Mouse (Mus musculus) kidney, adult 18-20 months (tissue): ENCODE measurements at regions not wholly inside any gene's neighbourhood (a gene's known extent, or its start where the extent isn't known, plus 50 kb on each side); places are given as distances from the start of the nearest gene placed in this dataset.

ENCODE experiments used
- DNase-seq: peaks from one replicate; pipeline ENCODE4 v3.0.0; 2021

DNA sequence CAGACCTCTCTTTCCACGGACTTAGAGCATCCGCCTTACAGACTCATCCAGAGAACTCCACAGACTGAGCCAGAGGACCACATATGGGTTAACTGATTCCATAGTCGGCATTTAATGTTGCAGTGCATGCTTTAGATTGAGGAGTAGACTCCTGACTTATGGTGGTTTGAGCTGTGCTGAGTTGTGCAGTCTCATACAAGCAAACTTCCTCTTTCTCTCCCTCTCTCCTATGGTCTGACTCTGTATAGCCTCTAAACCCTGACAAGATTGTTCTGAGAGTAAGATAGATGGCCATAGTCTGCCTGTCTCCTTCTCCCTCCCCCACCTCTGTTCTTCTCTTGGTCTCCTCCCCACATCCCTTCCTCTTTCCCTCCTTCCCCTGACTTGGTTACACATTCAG is 616.0 kb downstream of the Ryr2 start:
- no peak for DNase-seq

DNA sequence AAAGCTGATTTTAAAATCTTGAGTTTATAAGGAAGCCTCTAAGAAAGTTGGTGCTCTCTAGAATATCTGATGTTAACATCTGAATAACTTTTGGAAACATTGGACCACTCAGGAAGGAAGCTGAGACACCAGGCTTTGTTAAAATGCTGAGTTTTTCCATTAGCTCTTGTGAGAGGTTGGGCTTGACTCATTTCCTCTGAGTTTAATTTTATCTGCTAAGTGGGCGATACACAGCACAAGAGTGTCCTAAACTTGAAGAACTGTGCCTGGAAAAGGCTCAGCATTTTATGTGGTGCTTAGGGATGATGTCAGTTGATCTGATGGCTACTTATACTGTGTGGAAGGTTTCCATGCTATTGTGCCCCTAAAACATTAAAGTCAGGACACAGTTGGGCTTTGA is 623.6 kb downstream of the Ryr2 start:
- DNase-seq: no peak

DNA sequence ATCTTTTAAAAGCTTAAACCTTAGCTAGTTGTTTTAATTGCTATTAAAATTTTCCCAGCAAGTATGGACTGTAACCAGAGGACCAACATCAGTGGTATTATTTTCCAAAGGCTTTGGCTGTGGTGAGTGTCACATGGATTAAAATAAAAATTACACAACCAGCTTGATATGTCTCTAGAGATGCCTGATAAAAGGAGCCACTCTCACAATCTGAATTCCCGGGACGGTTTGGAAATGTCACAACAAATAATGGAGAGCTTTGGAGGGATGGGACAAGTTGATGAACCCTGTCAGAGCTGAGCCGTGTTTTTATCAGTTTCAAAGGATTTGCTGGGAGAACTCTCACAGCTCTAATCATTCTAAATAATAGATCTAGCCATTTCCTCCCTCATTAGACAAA is 624.0 kb downstream of the Ryr2 start:
- DNase-seq: no peak

DNA sequence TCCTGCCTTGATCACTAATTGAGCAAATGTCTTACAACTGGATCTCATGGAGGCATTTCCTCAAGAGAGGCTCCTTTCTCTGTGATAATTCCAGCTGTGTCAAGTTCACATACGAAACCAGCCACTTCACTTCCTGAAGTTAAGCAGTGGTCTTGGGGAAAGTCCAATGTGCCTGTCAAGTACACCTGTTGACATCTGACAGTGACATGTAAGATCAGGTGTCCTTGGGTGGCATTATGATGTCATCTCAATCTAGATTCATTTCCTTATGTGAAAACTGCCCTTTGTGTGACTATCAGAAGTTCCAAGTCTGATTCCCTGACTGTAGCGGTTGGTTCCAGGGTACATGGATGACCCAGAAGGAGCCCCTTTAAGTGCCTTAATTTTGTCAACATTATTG is 646.5 kb downstream of the Ryr2 start:
- no peak for DNase-seq

DNA sequence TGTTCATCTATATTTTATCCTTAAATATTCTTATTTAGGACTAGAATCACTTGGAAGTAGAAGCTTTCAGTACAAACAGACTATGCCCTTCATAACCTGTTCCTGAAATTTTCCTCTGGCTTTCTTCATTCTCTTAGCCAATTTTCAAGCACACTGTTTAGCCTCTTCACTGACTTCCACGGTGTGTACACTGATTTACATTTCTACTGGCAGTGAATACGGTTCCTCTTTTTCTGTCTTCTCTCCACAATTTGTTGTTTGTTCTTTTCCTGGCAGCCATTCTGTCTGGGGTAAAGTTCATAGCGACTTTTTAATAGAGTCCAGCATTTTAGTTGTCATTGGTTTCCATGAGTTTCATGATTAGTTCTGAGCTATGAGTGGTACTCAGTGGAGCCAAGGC is 651.6 kb downstream of the Ryr2 start:
- DNase-seq: no peak

DNA sequence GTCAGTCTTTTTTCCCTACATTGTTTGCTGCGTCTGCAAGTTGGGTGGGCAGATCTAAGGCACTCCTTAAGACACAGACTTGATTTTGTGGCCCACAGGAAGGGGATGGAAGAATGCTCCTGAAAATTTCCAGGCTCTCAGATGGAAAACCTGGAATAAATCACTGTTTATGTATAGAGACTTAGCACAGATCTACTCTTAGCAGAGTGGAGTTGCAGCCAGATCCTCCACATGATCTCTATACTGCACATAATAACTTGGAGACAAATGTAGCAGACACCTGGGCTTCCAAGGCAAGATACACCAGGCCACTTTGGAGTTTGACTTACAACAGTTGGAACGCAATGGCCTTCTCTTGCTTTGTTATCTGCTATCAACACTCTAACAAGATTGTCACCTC is 654.3 kb downstream of the Ryr2 start:
- no peak for DNase-seq

DNA sequence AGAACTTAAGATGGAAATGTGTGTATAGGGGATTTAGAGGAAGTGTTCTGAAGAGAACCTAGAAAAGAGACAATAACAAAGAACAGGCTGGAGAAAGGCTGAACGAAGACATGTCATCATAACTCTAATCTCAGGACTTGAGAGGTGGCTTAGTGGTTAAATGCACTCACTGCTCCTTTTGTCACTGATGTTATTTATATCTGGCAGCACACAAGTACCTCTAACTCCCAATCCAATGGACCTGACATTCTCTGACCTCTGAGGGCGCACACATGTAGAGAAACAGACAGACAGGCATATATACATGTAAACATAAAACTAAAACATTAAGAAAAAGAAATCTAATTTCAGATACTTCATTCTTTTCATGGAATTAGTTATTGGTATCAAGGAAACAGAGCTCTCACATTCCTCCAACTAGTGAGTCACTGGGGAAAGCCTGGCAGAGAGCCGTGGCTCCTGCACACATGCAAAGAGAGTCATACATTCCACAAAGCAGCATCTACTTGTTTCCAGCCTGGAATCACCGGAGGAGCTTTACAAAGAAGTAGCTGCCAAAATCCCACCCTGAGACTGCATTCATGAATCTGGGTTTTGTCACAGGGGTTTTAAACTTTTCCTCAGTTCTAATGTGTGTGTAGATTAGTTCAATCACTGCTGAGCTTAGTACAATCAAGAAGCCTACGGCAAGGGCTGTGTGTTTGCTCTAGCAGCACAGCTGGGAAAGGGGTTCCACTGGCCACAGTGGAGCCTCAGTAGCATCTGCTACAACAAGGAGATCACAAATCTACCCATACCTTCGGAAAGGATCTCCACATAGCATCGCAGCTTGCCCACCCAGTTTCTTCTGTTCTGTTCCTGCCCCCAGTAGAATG is 674.0 kb downstream of the Ryr2 start:
- DNase-seq: no peak

DNA sequence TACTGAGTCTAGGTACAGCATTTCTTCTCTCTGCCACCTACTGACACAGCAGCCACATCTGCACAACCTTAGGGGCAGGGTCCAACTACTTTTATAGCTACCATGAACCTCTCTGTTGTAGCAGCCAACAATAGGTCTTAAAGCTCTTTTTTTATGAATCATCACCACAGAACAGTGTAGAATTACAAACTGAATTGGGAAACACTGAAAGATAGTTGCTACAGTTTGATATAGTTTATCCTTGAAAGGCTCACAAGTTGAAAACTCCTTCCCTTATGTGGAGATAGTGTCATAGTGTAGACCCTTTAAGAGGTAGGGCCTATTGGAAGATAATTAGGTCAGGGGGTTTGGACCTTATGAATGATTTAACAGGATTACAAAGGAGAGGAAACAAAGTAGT is 679.9 kb downstream of the Ryr2 start:
- no peak for DNase-seq

DNA sequence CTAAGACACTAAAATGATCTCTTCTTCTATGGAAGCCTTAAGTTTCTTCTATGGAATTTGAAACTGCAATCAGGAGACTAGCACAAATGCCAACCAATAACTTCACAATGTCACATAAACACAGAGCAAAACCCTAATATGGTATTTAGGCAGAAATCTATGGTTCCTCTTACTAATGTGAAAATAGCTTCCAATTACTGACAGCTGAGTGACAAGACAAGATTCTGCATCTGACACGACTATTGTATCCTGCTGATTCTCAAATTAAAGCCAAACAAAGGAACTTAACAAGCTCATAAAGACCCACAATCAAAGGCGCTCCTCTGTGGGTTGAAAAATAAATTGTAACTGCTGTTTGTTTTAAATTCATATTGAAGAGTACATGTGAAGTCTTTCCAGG is 714.7 kb downstream of the Ryr2 start:
- no peak for DNase-seq

DNA sequence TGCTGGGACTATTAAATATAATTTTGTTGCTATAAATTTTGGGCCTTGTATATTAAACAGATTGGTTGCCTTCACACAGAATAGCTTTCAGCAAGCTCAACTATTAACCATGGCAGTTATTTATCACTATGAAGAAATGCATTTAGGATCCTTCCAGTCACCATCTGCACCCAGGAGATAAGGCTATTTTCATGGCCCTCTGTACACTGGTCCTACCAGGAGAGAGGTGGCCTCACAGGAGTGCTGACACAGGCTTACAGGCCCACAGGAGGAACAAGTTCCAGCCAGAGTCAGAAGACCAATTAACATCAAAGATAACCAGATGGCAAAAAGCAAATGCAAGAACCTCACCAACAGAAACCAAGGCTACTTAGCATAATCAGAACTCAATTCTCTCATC is 731.3 kb downstream of the Ryr2 start:
- no peak for DNase-seq

DNA sequence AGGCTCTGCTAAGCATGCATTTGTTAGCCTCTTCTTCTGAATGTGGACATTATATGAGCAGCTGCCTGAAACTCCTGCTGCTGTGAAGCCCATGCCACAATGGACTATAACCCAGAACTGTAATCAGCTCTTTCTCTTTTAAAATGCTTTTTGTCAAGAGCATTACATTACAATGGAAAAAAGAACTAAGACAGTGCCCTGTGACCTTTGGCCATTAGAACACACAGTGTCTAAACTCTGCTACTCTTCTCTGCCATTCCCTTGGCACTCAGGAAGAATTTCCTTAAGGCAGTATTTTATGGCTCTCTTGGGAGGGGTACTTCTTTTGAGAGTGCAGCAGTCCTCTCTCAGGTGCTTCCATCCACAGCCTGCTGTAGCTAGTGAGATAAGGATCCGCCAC is 737.3 kb downstream of the Ryr2 start:
- DNase-seq: no peak

DNA sequence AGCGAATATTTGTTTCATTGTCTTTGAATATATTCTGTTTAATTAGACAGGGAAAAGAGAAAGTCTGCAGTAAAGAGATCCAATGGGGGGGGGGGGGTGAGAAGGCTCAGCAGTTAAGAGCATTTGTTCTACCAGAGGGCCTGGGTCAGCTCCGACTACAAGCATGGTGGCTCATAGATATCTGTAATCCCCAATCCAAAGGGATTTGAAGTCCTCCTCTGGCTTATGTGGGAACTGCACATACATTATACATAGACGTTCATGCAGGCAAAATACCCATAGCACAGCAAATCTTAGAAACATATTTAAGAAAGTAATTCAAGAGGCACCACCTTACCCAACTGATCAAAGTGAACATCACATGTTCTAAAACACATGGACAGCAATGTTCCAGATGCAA is 743.9 kb downstream of the Ryr2 start:
- no peak for DNase-seq

DNA sequence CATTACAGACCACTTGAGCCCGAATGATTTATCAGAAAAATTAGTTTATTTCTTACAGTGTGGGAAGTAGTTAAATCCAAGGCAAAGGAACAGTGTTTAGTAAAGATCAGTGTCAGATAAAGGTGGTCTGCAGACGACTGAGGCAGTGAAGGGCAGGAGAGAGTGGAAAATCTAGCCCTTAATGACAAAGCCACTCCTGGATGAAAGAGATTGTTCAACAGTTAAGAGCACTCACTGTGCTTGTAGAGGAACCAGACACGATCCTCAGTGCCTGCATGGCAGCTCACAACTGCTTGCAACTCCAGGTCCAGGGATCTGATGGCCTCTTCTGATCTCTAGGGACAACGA is 758.3 kb downstream of the Ryr2 start:
- no peak for DNase-seq

DNA sequence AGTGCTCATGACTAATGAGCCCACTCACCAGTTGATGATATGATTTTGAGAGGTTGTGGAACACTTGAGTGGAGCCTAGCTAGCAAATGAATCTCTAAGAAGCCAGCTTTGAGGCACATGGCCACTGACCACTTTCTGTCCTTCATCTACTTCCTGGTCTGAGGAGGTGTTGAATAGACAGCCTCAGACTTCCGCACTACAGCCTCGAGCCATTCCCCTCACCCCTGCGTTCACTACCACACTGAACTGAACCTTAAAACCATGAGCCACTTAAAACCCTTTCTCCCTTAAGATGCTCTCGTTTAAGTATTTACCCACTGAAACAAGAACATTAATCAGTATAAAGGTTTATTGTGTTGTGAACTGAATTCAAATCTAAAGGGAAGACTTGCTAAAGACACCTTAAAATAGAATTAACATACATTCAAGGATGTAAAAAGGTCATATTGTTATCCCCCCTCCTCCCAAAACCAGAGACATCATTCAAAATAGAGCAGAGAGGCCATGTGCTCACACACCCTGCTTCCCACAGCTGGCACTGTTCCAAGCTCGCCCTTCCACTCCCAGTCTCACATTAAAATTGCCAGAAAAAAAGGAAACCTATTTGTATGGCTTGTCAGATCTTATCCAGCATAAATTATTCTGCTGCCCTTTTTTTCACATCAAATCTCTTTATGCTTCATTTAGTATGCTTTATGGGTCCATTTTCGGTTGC is 758.8 kb downstream of the Ryr2 start:
- DNase-seq: no peak

DNA sequence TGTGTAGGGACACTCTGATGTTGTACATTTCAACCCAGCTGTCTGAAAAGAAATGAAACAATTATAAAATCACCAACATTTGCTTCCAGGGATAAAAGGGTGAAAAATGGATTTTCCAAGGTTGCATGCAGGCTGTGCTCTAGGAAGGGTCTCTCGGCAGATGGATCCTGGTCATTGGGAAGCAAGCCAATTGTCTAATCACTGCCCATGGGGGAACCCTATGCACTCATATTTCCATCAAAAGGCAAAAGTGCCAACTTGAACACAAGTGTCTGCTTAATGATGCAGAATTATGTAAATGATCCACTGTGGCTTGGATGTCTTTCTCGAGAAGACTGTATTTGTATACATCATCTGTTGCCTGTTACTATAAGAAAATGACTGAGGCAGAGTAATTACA is 762.2 kb downstream of the Ryr2 start:
- DNase-seq: no peak

DNA sequence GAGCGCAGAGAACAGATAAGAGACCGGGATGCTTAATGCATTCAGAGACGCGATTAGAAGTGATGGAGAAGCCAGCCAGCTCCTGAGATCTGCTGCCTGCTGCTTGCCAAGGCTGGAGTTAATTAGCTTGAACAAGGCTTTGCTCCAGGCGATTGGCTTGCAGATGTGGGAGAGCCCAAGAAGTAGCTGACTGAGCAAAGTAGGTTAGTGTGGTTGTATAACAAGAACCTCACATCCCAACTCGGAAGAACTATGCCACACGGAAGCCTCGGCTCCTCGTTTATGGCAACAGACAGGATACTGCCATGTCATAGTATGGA is 768.5 kb downstream of the Ryr2 start:
- DNase-seq: no peak

DNA sequence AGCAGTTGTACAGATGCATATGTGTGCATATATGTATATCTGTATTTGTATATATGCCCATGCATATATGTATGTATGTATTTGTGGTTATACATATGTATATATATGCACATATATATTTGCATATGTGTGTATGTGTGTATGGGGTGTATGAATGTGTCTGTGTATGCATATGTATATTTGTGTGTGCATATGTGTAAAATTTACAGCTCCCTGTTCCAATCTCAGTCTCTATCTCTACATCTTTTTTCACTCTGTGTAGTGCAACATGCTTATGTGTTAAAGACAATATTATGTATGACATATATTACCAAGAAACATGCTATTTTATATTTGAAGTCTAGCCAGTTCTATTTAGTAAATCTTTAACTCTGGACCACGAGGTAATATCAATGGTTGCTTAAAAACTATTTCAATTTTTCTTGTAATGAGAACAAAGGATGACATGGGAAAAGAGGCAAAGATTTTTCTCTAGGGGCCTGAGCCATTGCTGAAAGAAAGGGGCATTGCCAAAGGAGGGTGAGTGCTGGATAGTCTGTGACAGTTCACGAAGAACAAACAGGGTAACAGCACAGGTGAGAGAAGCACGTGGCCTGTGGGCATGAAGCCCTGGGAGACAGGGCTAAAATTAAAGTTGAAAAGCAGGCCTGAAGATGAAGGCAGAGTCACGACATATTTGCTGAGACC is 769.0 kb downstream of the Ryr2 start:
- no peak for DNase-seq

DNA sequence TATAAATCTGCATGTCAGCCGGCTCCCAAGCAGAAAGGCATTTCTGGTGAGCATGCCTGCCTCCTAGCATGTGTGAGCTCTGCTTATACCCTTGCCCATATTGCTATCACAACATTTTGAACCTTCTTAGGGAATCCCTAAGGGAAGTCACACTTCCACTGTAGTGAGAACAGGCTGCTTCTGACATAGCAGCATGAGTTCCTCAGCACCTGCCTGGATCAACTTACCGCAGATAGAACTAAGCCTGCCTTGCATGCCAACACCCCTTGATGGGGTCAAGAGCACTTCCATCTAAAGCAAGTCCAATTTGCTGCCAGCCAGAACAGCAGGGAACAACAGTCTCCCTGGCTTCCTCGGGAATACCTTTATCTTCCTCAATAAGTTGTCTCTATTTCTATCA is 769.8 kb downstream of the Ryr2 start:
- no peak for DNase-seq

DNA sequence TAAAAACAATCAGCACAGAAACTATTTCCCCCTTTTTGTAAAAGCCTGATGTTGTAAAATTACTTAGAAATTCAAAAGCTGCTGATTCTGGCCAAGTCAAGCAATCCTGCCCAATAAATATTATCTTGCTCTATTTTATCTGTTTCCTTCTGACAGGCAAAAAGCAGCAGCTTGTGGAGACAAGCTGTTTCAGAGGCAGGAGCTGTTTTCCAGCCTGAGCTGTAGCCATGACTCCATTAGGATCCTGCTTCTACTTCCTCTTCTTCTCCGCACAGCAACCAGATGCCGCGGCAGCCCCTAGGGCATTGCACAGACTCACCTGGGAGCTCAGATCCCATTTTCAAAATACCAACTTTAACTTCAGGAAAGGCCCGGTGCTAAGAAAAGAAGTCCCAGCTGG is 774.8 kb downstream of the Ryr2 start:
- no peak for DNase-seq

DNA sequence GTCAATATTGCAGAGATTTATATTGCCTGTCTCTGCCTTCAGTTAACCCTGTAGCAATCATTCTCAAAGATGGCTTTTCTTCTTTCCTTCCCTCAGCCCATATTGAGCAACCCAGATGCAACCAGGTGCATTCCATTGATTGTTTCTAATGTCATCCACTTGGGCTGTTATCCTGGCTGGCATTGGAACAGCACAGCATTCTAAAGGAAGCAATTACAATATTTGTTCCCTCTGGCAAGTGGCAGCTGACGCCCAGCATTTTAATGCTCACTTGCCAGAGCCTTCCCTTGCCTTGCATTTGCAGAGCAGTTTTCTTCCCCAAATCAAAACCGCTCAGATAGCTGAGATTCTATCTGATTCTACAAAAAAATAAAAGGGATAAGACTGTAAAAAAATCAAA is 798.0 kb downstream of the Ryr2 start:
- no peak for DNase-seq

DNA sequence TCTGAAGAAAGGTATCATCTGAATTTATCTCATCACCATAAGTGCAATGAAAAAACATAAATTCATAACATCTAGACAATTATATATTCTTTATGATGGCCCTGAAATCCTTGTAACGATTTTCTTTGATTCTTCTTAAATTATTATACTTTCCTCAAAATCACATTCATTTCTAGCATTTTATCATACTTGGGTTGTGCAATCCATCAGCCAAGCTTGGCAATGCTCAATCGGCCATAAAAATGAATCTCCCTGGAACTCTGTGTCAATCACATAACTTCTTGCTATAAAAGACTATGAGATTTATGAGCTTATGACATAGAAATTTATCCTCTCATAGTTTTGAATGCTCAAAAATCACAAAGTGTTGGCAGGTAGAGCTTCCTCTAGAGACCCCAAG is 811.3 kb downstream of the Ryr2 start:
- no peak for DNase-seq

DNA sequence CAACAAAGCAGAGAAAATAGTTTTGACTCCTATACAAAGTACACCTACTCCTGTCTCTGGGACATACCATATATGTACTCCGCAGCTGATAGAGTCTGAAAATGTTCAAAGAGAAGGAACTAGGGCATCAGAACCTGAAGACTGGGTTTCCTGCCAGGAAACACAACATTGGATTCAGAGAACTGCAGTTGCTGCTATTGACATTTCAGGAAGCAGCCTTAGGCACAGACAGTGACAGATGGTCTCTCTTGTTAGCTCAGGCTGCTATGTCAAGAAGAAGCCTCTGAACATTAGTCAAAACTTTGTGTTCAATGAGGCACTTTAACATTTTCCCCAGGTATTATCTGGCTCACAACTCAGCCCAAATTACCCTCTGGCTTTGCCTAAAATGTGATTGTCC is 812.1 kb downstream of the Ryr2 start:
- no peak for DNase-seq

DNA sequence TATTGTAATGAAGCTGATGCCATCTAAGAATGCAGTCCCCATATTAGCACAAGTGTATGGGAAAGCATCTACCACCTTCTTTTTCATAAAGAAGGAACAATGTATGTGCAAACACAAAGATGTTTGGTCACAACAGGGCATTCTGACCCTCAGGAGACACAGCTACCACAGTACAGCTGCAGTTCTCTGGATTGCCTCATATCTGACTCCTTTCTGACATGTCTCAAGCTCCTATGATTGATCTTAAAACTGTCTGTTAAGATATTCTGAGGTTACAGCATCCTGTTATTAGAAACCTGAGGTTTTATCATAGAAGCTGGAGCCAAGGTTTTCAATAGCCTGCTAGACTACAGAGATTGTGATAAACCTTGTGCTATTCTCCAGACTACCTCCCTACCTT is 813.0 kb downstream of the Ryr2 start:
- no peak for DNase-seq

DNA sequence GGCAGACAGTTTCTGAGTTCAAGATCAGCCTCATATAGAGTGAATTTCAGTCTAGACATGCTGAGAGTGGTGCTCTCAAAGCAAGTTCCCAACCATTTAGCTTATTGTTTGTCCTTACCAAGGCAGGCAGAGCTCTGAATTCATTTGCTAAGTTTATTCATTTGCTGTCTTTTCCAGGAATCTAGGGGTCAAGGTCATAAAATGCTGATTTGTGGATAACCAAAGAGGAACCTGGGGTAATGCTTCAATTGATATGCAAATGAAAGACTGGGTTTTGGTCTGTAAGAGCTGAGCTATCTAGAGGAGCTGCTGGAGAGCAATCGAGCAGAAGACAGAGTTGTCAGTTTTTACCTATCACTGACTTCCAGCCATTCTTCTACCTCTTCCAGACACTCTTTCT is 832.8 kb downstream of the Ryr2 start:
- DNase-seq: no peak
